Mouse (Mus musculus): Measurements from ENCODE around the gene Pigc.

The Pigc gene

GRCm38 (mm10) chr1:161968589-161969407 is at the start of gene Pigc:
TSS of gene Pigc (plus strand) at chr1:161969186.
- peak; percentile 97 for DNase-seq (ENCODE audit: low spot score)

DNA sequence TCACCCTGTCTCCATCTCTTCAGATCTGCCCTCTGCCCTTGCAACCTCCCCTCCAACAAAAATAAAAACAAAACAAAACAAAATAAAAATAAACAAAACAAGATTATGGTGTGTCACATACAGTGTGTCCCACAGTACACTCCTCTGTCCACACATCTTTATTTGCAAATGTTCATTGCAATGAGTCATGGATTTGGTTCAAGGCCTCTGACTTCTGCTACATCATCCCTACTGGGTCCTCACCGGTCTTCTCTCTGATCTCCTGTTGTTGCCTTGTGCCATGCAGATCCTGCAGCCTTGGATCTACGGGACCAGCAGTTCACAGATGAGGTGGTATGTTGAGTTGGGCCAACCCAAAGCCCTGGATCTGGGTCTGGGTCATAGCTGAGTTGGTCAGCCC is 49.4 kb upstream of the Pigc start:
- no peak for DNase-seq (ENCODE audit: low spot score)

DNA sequence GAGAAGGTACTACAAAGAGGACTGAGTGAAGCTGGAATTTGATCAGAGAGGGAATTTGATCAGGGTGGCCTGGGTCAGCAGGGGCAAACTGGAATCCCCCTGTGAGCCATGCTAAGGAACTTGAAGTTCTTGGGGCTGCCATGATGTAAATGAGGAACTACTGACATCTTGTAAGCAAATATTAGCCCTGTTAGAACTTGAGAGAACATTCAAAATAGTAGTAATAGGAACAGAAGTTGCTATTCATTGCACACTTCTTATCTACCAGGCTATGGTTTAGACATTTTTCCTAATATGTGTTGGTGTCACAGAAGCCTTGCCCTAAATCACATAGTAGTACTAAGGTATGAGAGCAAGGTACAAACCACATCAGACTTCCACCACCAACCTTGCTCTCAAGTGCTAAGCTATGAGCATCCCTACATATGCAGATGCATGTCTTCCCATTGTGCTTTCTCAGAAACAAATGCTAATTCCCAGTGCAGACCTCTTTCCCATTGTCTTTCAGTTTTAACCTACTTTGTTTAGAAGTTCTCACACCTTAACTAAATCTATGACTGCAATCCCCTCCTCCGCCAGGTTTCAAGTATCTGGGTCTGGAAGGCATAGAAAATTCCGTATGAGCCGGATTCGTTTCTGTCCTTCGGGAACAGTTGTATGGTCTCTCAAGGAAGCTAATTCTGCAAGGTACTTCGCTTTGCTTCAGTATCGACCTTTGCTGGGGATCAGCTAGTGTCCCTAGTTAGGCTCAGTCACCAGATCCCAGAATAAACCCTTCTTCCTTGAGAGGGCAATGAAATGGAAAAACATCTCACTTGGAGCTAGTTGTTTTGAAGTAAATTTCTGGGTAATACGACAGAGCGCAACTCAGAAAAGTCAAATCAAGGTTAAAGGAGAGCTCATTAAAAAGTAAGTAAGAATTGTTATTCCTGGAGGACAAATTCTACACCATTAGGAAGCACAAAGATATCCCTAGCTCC is 48.2 kb upstream of the Pigc start:
- DNase-seq (ENCODE audit: low spot score): no peak

DNA sequence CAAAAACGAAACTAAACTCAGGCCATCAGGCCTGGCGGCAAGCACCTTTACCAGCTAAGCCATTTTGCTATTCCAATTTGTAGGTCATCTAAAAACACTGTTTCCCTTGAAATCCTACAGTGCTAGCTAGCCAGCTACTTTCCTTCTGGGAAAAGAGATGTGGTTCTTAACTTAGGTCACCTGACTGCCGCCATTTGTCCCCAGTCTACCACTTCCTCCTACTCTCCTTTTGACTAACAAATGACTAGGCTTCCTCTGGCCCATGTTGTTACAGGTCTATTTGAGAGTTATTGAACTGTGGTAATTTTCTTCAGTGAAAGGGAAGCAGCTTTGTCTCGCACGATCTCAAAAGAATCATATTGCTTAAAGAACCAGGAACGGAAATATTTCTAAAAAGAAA is 47.1 kb upstream of the Pigc start:
- DNase-seq (ENCODE audit: low spot score): no peak

DNA sequence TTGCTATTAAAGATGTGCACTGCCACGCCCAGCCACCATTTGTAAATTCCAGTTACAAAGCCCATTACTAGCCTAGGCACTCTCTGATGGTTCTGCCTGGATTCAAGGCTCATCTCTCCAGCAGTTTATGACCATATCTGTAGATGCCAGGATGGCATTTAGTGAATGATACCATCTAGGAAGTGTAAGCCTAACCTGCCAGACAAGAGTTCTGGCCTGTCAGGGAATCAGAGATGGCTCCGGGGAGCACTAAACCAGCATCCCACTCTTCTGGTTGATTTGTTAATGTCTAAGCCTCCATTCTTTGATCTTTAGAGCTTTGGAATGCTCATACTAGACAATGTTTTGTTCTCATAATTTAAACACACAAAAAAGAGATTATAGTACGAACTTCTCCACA is 44.7 kb upstream of the Pigc start:
- no peak for DNase-seq (ENCODE audit: low spot score)

- no peak for DNase-seq (ENCODE audit: low spot score)
Observed at GRCm38 (mm10) chr1:161925281-161925805, 43.6 kb upstream of the Pigc start.

DNA sequence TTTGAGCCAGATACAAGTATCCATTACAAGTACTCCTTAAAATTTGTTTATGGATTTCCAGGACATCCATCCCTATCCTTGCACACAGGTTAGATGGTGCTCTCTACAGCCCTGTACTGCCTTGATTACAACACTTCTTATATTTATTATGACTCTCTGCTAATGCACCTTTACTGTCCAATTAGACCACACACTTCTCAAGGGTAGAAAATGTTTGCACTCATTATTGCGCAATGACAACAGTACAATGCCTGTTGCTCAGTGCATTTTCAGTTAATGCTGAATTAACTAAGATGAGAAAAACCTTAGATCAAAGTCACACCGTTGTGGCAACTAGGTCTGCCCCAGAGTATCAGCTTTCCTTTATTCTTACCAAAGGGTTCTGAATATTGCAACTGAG is 41.0 kb upstream of the Pigc start:
- DNase-seq (ENCODE audit: low spot score): no peak

DNA sequence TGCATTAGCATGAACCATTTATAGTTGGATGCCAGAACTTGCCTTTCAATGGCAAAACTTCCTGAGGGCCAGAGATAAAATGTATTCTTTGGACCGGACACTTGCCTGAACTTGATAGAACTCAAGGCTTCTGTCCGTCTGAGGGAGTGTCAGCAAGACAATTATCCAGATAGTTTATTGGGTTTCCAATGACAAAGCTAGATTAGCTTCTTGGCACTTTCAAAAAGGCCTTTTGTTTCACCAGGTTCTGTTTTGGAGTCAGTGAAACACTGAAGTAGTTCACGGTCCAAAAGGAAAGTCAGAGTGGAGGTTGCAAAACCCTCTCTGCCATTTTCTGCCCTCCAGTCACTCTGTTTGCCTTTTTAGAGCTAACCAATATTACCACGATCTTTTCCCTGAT is 37.7 kb upstream of the Pigc start:
- no peak for DNase-seq (ENCODE audit: low spot score)

DNA sequence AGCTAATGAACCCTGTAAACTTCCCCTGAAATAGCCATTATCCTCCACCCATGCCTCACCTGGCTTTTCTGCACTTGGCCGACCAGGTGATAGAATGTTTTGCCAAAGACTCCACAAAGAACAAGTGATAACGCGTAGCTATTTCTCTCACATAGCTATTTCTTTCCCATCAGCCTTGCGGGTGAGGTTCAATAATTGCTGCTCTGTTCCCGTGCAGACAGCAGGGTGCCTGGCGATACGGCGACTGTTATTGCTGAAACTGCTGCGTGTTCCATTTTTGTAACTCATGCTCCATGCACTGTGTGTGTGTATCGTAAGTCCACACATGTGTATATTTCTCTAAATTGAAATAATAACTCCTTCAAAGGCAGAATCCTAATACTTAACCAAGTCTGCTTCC is 37.2 kb upstream of the Pigc start:
- DNase-seq (ENCODE audit: low spot score): no peak

GRCm38 (mm10) chr1:161932286-161932685 is 36.7 kb upstream of the Pigc start:
- no peak for DNase-seq (ENCODE audit: low spot score)

GRCm38 (mm10) chr1:161942082-161942481 is 26.9 kb upstream of the Pigc start:
- no peak for DNase-seq (ENCODE audit: low spot score)

- no peak for DNase-seq (ENCODE audit: low spot score)
Observed at GRCm38 (mm10) chr1:161951009-161951779, 17.8 kb upstream of the Pigc start.

DNA sequence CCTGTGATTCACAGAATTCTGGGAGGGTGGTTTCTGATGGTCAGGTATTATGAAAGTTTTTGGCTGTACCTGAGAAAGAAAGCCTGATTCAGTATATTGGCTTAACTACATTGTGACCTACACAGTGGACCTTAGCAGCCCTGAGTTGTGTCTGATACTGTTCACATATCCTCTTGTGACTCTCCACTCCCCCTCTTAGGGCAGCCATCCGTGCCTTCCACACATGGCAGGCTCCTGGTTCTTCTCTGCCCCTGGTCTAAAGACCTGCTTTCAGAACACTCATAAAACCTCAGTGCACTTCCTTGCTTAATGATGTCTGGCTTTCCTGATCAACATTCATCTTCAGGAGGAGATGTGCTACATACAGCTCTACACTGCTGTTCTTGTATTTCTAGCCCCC is 16.4 kb upstream of the Pigc start:
- no peak for DNase-seq (ENCODE audit: low spot score)

DNA sequence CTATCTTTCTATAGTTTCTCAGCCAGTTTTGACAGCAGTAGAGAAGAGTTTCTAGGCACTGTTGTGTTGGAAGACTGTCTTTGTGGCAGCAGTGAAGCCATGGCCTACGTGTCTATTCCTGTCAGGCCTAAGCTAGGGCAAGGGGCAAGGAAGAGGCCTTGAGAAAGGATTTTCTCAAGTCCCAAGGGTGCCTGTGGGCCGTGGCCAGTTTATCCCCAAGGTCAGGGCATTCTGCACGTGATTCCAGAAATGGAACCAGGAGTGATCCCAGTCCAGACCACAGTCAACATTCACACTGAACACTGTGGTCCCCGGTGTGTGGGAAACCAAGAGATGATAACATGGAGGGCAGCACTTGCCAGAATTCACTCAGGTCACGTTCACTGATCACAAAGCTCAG is 13.1 kb upstream of the Pigc start:
- DNase-seq (ENCODE audit: low spot score): no peak

- DNase-seq (ENCODE audit: low spot score): no peak
Observed at GRCm38 (mm10) chr1:161957964-161958950, 10.7 kb upstream of the Pigc start.

DNA sequence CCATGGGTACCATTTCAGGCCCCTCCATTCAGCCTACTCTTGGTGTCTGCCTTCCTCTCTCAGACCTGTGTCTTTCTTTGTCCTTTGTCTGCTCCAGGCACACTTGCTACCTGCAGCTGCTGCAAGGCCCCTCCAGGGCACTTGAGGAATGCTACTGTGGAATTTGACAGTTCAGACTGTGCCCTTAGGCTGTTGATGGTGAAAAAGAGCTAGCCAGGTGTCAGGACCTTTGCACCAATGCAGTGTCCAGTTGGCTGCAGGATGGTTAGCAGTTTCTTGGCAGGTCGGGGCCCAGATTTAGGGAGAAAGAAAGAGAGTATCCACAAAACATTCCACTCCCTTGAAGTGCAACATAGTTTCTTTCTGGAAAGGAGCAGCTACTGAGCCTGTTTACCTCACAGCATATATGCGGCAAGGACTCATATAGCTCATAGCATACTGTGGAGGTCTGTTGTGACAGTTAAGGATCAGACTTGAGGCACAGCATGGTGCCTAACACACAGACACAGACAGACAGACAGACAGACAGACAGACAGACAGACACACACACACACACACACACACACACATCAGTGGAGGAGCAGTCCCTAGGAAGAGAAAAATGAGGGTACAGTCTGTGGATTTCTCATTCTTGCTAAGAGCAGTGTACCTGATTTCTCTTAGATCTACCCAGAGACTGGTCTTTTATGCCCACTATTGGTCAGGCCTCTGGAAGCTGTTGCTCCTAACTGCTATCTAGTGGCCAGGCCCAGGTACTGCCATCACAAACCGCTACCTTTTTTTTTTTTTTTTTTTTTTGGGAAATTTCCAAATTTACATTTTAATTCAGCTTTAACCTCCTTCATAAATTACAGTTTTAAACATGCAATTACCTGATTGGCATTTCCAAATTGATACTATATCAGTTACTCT is 6.3 kb upstream of the Pigc start:
- DNase-seq (ENCODE audit: low spot score): peak; percentile 73

GRCm38 (mm10) chr1:161967936-161968335 is 1.1 kb upstream of the Pigc start:
- no peak for DNase-seq (ENCODE audit: low spot score)

DNA sequence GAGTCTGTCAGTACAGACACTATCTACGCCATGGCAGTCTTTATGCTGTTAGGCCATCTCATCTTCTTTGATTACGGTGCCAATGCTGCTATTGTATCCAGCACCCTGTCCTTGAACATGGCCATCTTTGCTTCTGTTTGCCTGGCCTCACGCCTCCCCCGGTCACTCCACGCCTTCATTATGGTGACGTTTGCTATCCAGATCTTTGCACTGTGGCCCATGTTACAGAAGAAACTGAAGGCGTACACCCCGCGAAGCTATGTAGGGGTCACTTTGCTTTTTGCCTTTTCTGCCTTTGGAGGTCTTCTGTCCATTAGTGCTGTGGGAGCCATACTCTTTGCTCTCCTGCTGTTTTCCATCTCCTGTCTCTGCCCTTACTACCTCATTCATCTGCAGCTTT is 1.9 kb downstream of the Pigc start:
- DNase-seq (ENCODE audit: low spot score): no peak

GRCm38 (mm10) chr1:161972233-161972632 is 3.2 kb downstream of the Pigc start:
- no peak for DNase-seq (ENCODE audit: low spot score)
